Mouse (Mus musculus): Measurements from ENCODE around the gene Cracr2a.

Gene Cracr2a

DNA sequence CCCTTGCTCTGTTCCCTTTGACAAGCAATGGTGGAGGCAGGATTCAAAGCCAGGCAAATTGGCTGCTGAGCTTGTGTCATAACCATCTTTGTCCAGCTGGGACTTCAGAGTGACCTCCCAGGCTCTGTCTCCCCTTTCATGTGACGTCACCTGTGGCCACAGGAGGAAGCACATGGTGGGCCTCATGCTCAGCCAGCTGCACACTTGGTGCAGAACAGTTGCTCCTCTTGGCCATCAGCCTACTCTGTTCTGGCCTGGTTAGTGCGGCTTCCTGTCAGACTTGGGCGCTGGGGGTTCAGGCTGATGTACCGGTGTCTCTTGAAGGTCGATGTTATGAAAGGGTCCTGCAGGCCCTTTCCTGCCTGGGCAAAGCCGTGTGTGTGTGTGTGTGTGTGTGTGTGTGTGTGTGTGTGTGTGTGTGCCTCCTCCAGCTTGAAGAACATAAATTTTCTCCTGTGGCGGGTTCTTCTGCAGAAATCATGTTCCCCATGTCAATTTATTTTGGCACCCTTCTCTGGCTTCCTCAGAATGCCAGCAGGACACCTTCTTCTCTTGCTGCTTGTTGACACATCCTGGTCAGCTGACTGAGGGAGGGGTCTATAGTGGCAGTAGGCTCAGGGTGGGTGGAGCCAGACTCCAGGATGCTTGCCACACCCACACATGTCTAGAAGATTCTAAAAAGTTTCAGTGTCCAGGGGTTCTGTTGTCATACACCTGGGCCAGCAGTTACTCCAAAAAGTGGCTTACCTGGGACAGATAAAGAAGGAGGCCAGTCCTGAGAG lies 5.0 kb downstream of the Cracr2a start:
- DNase-seq (ENCODE audit: low spot score in 2 of 2) = peak in 1 of 2 experiments; percentile 18

- DNase-seq (ENCODE audit: low spot score in 2 of 2) = no peak
These were observed 10.9 kb downstream of the Cracr2a start for GRCm38 (mm10) chr6:127571849-127572550.

DNA sequence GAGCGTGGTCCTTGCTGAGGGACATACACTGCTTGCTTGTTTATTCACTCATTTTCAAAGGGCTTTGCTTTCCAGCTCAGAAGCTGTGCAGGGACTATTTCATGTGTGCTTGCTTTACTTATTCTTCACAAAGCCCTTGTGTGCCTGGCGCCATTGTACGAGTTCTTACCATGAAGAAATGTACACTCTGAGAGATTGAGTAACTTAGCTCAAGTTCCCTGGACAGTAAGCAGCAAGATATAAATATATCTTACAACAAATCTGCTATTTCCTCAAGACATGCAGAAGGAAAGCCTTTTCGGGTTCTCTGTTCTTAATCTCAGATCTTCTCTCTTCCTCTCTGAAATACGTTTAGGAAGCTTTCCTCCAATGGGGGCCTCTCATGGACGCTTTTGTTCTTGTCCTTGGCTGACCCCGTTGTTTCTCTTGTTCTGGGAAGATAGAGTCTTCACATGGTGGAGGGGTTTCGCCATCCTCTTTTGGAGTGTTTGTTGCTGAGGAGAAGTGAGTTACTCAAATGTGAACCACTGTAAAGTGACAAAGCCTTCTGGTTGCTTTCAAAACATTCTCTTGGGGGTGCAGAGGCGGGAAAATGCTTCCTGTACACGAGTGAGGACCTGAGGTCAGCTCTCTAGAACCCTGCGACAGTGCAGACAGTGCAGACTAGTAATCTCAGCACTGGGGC lies 12.8 kb downstream of the Cracr2a start:
- DNase-seq (ENCODE audit: low spot score in 2 of 2) = no peak

DNA sequence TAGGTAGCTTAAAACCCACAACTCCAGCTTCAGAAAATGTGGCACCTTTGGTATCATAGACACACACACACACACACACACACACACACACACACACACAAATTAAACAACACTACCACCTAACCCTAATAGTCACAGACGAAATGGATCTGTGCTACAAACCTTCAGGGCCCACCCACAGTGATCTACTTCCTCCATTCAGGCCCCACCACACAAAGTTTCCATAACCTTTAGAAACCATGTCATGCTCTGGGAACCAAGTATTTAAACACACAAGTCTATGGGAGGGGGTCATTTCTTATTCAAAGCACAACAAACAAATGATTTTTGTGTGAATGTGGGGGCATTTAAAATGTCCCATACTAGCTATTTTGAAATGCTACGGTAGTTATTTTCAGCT lies 14.1 kb downstream of the Cracr2a start:
- DNase-seq (ENCODE audit: low spot score in 2 of 2) = no peak

- no peak for DNase-seq (ENCODE audit: low spot score in 2 of 2)
These were observed 16.6 kb downstream of the Cracr2a start for GRCm38 (mm10) chr6:127577688-127578087.

- no peak for DNase-seq (ENCODE audit: low spot score in 2 of 2)
These were observed 17.2 kb downstream of the Cracr2a start for GRCm38 (mm10) chr6:127578316-127578715.

DNA sequence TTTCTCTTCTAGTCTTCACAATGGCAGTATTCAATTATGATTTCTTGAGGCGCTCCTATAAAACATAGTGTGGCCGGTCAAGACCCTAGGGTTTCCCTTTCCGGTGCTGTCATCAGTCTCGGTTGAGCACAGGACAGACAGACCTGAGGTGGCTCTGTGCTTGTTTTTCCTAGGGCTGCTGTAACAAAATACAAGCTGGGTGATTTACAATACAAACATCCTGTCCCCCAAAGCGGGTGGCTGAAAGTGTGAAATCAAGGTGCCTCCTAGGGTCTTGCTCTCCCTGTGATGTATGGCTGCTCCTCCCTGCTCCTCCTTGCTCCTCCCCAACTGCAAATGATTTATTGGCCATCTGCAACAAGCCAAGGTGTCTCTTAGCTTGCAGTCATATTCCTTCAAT lies 17.7 kb downstream of the Cracr2a start:
- no peak for DNase-seq (ENCODE audit: low spot score in 2 of 2)

DNA sequence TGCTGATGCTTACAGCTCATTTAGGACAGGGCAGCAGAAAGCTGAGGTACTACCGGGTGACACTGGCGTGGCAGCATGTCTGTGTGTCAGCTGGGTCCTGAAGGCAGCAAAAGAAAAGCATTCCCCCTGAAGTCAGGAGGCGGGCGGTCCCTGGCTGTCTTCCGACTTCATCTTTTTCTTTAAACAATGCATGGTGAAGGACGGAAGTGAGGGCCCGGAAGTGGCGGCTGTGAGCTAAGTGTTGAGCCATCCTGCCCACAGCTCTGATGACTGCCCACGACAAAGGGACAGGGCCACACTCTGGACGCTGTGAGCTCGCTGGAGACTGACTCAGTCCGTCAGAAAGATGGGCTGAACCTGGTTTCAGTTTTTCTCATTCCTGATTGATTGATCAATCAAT lies 20.8 kb downstream of the Cracr2a start:
- DNase-seq (ENCODE audit: low spot score in 2 of 2) = no peak

GRCm38 (mm10) chr6:127582391-127583176 lies 21.4 kb downstream of the Cracr2a start:
- peak; percentile 77 to 80 for DNase-seq (ENCODE audit: low spot score in 2 of 2)

DNA sequence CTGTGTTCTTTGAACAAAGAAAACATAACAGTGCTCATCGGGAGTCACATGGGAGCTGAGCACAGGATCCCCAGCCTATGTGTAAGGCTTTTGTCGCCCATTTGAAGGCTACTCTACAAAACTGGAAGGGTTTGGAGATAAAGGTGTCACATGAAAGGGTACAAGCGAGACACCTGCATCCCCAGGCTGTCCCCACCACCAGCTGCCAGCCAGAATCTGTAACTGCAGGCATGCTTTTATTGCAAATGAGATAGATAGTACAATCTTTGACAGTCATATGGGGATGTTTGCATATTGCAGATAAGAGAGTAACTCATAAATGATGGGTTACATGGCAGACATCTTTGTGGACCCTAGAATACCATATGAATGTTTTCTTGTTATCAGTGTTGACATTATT lies 30.3 kb downstream of the Cracr2a start:
- no peak for DNase-seq (ENCODE audit: low spot score in 2 of 2)

- no peak for DNase-seq (ENCODE audit: low spot score in 2 of 2)
These were observed 32.3 kb downstream of the Cracr2a start for GRCm38 (mm10) chr6:127593487-127593886.

DNA sequence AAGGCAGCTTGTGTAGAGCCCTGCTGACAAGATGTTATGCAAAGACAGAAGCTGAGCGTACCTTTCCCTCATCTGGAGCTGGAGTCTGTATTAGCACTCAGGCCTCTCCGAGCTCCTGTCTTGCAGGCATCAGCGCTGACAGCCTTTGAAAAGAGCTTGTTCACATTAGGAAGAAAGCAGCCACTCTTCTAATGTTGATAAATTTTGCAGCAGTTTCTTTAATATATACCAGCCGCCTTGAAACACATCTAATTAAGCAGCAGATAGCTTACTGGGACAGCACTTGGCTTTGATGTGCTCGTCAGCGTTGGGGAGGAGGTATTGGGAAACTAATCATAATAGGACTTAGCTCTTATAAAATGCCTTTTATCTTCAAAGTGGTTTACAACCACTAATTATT lies 38.1 kb downstream of the Cracr2a start:
- DNase-seq (ENCODE audit: low spot score in 2 of 2) = no peak

- no peak for DNase-seq (ENCODE audit: low spot score in 2 of 2)
These were observed 44.2 kb downstream of the Cracr2a start for GRCm38 (mm10) chr6:127605067-127606025.

DNA sequence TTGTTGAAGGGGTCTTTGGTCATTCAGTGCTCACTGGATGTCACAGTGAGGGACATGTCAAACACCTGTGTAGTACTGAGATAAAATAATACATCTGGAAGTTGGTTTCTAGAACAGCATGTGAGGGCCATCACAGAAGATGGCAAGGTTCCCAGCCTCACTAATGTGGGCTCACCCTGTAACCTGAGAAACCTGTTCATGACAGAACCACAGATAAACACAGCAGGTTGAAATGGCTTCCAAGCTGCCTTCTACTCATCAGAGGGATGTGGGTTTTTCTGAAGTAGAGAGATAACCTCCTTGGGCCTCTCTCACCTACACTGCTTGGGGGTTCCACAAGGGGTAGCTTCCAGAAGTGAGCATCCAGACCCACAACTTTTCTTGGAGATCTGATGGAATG lies 48.5 kb downstream of the Cracr2a start:
- no peak for DNase-seq (ENCODE audit: low spot score in 2 of 2)

GRCm38 (mm10) chr6:127611216-127611615 lies 50.1 kb downstream of the Cracr2a start:
- no peak for DNase-seq (ENCODE audit: low spot score in 2 of 2)

DNA sequence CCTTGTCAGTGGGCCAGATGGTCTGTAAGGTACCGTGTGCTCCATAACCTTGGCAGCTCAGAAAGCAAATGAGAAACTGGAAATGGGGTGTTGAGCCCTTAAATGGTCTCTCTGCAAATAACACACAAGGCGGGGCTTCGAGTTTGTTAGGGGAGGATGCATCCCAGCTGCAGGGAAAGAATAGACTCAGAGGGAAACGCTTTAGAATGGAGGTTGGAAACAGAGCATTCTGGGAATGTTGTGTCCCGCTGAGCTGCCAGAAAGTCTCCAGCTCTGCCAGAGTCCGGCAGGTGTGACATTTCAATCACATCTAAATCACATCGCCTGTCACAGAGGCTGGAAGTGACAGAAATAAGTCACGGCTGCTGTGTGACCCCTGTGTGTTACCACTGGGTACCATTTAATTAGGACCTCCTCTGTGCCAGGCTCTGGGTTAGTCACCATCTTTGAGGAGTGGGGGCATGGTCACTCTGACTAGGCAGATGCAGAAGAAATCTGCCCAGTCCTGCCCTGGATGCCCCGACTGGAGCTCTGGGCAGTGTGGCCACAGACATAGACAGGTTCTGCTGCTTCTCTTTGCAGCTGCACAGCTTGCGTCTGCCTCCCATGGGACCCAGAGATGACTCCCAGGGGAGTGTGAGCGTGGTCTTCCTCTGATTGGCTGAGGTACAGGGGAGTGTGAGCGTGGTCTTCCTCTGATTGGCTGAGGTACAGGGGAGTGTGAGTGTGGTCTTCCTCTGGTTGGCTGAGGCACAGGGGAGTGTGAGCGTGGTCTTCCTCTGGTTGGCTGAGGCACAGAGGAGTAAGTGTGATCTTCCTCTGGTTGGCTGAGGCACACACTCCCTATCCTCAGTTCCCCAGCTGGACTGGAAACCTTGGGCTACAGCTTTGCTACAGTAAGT lies 53.2 kb downstream of the Cracr2a start:
- DNase-seq (ENCODE audit: low spot score in 2 of 2) = no peak

DNA sequence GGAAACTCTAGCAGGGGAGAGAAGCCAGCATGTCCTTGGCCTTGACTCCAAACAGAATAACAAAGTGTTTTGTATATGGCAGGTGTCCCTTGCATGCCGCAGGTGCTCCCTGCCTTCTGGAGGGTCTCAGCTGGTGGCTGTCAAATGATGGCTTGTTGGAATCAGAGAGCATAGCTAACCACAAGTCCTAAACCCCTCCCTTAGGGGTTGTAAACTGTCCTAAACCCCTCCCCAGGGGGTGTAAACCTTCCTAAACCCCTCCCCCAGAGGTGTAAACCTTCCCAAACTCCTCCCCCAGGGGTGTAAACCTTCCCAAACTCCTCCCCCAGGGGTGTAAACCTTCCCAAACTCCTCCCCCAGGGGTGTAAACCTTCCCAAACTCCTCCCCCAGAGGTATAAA lies 55.5 kb downstream of the Cracr2a start:
- no peak for DNase-seq (ENCODE audit: low spot score in 2 of 2)

GRCm38 (mm10) chr6:127617258-127618025 lies 56.3 kb downstream of the Cracr2a start:
- DNase-seq (ENCODE audit: low spot score in 2 of 2) = peak; percentile 39 to 63

DNA sequence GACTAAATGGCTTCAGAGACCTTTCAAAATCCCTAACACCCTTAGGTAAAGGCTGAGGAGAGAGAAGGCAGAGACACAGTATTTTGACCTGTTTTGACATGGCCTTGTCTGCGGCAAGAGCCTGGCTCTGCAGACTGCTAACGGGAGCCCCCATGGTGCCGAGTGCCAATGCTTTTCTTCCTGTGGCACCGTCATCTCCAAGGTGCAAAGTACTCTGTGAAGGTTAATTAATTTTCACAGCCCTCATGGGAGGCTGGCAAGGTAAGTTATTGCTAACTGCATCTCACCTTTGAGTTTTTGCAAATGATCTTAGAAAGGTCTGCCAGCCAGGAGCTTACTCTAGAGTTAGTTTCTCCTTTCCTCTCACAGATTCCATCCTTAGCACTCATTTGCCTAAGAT lies 57.5 kb downstream of the Cracr2a start:
- DNase-seq (ENCODE audit: low spot score in 2 of 2) = no peak

All from cerebellum, postnatal 4 days (tissue).